Mouse (Mus musculus): ENCODE measurements around the gene Gm10801.
A peak's percentile ranks its signal among the peaks of the same experiment; 100 is the strongest.
"Not testable (repeated sequence)": the region's sequence is repeated elsewhere in the genome, so short reads cannot be mapped to it uniquely, and the experiment has no call there.

Gm10801 gene

GRCm38 (mm10) chr2:98661937-98662336, at the start of gene Gm10801:
Gene Gm10801, plus strand, starts transcription at chr2:98662237.
- DNase-seq = not testable (repeated sequence)

GRCm38 (mm10) chr2:98667201-98667600, 5.2 kb downstream of the Gm10801 start, which contains the start of gene Gm10800:
Gene Gm10800, minus strand, starts transcription at chr2:98667301.
- not testable (repeated sequence) for DNase-seq

GRCm38 (mm10) chr2:98697533-98697932, 35.5 kb downstream of the Gm10801 start:
- DNase-seq = peak; percentile 6
